In the genomic region with DNA sequence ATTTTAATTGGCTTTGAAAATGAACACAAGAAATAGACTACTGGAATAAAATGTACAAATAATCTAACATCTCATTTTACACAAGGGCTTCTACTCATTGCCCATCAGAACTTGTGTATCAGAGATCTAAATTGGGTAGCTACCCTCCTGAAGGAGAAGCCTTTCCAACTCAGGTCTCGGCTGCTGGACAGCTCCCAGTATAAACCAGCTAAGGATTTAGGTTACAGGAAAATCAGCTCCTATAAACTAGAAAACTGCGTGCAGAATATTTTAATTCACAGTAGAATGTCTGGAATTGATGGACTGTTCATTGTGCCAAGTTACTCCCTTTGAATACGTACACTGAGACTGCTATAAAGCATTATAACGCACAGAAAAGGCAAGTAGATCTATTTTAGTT, we compare ENCODE assay signal across 23 mouse cellular contexts.
DNase-seq lines count a peak whose midpoint lies in the region; TF ChIP-seq lines count a peak whose summit lies in the region.
"Had no signal": no experiment of that assay in that cellular context is flagged by ENCODE, and none has a peak within 500 bp of the region (broad histone marks: within the 10 kb centered on the region; RNA-seq: fewer than 3 reads in every experiment).

No protein-coding gene starts in this region.

- TF ChIP-seq EP300 in MEL (IDR thresholded peaks at IDR 0.05; ENCODE audit: low read depth in 1 of 2, low read length in 2 of 2): no peak

- no peak for TF ChIP-seq RAD21 in MEL (IDR thresholded peaks at IDR 0.05; ENCODE audit: low read depth, low read length)

- H3K27ac ChIP-seq in MEL (ENCODE audit: control insufficient read depth, low read depth, low read length): no peak overlapping the region
- H3K27ac ChIP-seq: embryonic facial prominence, embryonic 15.5 days; forebrain, embryonic 10.5 days; forebrain, embryonic 15.5 days; heart, embryonic 10.5 days had no signal

- H3K4me1 ChIP-seq in MEL (ENCODE audit: control insufficient read depth in 1 of 2, insufficient read depth in 2 of 2, low read length in 2 of 2): no peaks in the 10 kb centered on the region
- H3K4me1 ChIP-seq: embryonic facial prominence, embryonic 15.5 days; forebrain, embryonic 10.5 days; forebrain, embryonic 15.5 days; heart, embryonic 10.5 days; hindbrain, embryonic 12.5 days had no signal

- no peak for TF ChIP-seq POLR2A in MEL (IDR thresholded peaks at IDR 0.05; ENCODE audit: control insufficient read depth in 1 of 2, insufficient read depth in 1 of 2, low read depth in 1 of 2, low read length in 2 of 2, poor library complexity in 1 of 2)

- no peaks in the 10 kb centered on the region; a peak in 1 of 4 replicates for H3K27me3 ChIP-seq in MEL (ENCODE audit: control insufficient read depth in 1 of 2, insufficient read depth in 2 of 2, low read length in 2 of 2)
- H3K27me3 ChIP-seq: CH12.LX; embryonic facial prominence, embryonic 15.5 days; forebrain, embryonic 15.5 days; hindbrain, embryonic 12.5 days had no signal

- H3K9ac ChIP-seq in MEL (ENCODE audit: control insufficient read depth, low read depth, low read length, poor library complexity, severe bottlenecking): no peak overlapping the region
- H3K9ac ChIP-seq: embryonic facial prominence, embryonic 15.5 days; forebrain, embryonic 15.5 days; hindbrain, embryonic 12.5 days had no signal

- no peaks in the 10 kb centered on the region for H3K36me3 ChIP-seq in MEL (ENCODE audit: control insufficient read depth in 1 of 2, insufficient read depth in 2 of 2, low read length in 2 of 2)
- H3K36me3 ChIP-seq: embryonic facial prominence, embryonic 15.5 days; forebrain, embryonic 10.5 days; forebrain, embryonic 15.5 days; heart, embryonic 10.5 days; hindbrain, embryonic 12.5 days had no signal

- TF ChIP-seq CTCF in MEL (IDR thresholded peaks at IDR 0.05 in 2 of 3, conservative IDR thresholded peaks at IDR 0.05 in 1 of 3; ENCODE audit: control insufficient read depth in 1 of 3, insufficient read depth in 1 of 3, low read depth in 2 of 3, low read length in 3 of 3, poor library complexity in 1 of 3, severe bottlenecking in 1 of 3): no peak

- H3K79me2 ChIP-seq in MEL (ENCODE audit: control insufficient read depth, insufficient read depth, low read length, poor library complexity): no peaks in the 10 kb centered on the region

- no peak overlapping the region for H3K4me3 ChIP-seq in MEL (ENCODE audit: control insufficient read depth in 1 of 2, insufficient read depth in 1 of 2, low read depth in 2 of 2, low read length in 2 of 2)
- H3K4me3 ChIP-seq: embryonic facial prominence, embryonic 15.5 days; erythroblast, embryonic 14.5 days; forebrain, embryonic 10.5 days; forebrain, embryonic 15.5 days; heart, embryonic 10.5 days; hindbrain, embryonic 12.5 days had no signal

- H3K9me3 ChIP-seq in MEL (replicated peaks; ENCODE audit: insufficient read depth, low read length): no peaks in the 10 kb centered on the region
- H3K9me3 ChIP-seq: embryonic facial prominence, embryonic 15.5 days; forebrain, embryonic 10.5 days; forebrain, embryonic 15.5 days; heart, embryonic 10.5 days; hindbrain, embryonic 12.5 days had no signal

- DNase-seq in embryo, embryonic 10 days (ENCODE audit: low spot score): peak; percentile 9
- DNase-seq in embryo, embryonic 9.5 days (ENCODE audit: extremely low spot score): no peak
- DNase-seq in kidney, postnatal 4 days: peak; percentile 27 to 32
- DNase-seq in kidney, postnatal 25 days: no peak
- peak; percentile 19 for DNase-seq in MEL (ENCODE audit: low read depth, low spot score)
- peak; percentile 37 for DNase-seq in embryo, embryonic 11 days
- DNase-seq in testis, postnatal 14 days (ENCODE audit: low spot score): no peak
- no peak for DNase-seq in adrenal gland, adult 2 months
- DNase-seq: adrenal gland, postnatal 14 days; cerebellum, adult 11-12 months; cerebellum, adult 9-10 months; cerebellum, postnatal 25 days; gastrocnemius, postnatal 10 days; heart, adult 18-20 months; heart, postnatal 10 days; heart, postnatal 4 days had no signal

TF ChIP-seq in MEL, 35 proteins besides CTCF, POLR2A, EP300 and RAD21:
- no peak for TF ChIP-seq TCF12 (IDR thresholded peaks at IDR 0.05; ENCODE audit: low read depth, low read length)
- no peak for TF ChIP-seq MAX (IDR thresholded peaks at IDR 0.05; ENCODE audit: low read length)
- no peak for TF ChIP-seq SIN3A (IDR thresholded peaks at IDR 0.05; ENCODE audit: low read length)
- TF ChIP-seq TAL1 (IDR thresholded peaks at IDR 0.05; ENCODE audit: low read length): no peak
- TF ChIP-seq SMC3 (IDR thresholded peaks at IDR 0.05; ENCODE audit: low read depth, low read length): no peak
- no peak for TF ChIP-seq RCOR1 (IDR thresholded peaks at IDR 0.05; ENCODE audit: low read depth, low read length)
- TF ChIP-seq GATA1 (IDR thresholded peaks at IDR 0.05; ENCODE audit: low read depth, low read length): no peak
- TF ChIP-seq ZC3H11A (IDR thresholded peaks at IDR 0.05; ENCODE audit: low read depth, low read length): no peak
- no peak for TF ChIP-seq MYB (IDR thresholded peaks at IDR 0.05; ENCODE audit: low read depth, low read length)
- no peak for TF ChIP-seq NELFE (IDR thresholded peaks at IDR 0.05; ENCODE audit: low read depth, low read length)
- TF ChIP-seq ZNF384 (IDR thresholded peaks at IDR 0.05; ENCODE audit: low read depth, low read length): no peak
- TF ChIP-seq MXI1 (IDR thresholded peaks at IDR 0.05; ENCODE audit: low read depth, low read length): no peak
- no peak for TF ChIP-seq POLR2AphosphoS5 (IDR thresholded peaks at IDR 0.05; ENCODE audit: borderline replicate concordance, low read depth, low read length)
- no peak for TF ChIP-seq JUND (IDR thresholded peaks at IDR 0.05; ENCODE audit: low read depth, low read length)
- TF ChIP-seq POLR2AphosphoS2 (IDR thresholded peaks at IDR 0.05; ENCODE audit: low read length): no peak
- no peak for TF ChIP-seq ZKSCAN1 (IDR thresholded peaks at IDR 0.05; ENCODE audit: low read depth, low read length)
- TF ChIP-seq ELF1 (IDR thresholded peaks at IDR 0.05; ENCODE audit: low read depth, low read length): no peak
- no peak for TF ChIP-seq KAT2A (conservative IDR thresholded peaks at IDR 0.05; ENCODE audit: low read depth, low read length)
- TF ChIP-seq CHD1 (IDR thresholded peaks at IDR 0.05; ENCODE audit: low read depth, low read length): no peak
- TF ChIP-seq CHD2 (IDR thresholded peaks at IDR 0.05; ENCODE audit: low read length): no peak

Comparison
In these comparisons a context has a peak if more than half of its experiments do, and no peak if none do; other contexts are left out.
1. DNase-seq: peak in embryo, embryonic 10 days (single experiment), kidney, postnatal 4 days (2 of 2), MEL (single experiment) and embryo, embryonic 11 days (single experiment); none in embryo, embryonic 9.5 days (single experiment), kidney, postnatal 25 days (0 of 2), testis, postnatal 14 days (single experiment) and adrenal gland, adult 2 months (single experiment).